Mouse (Mus musculus) small intestine, adult 2 months (tissue): ENCODE measurements around the gene Hsd17b6. TPM values are rescaled to one million over a fixed set of nuclear protein-coding genes. Genes with fewer than 3 reads are reported as not detected.

Source experiments
- H3K27ac ChIP-seq: fragments of 200-500 bp; 2 replicates; pipeline ENCODE4 v1.5.1; 2012; ENCODE audit warnings: low read depth, low read length, control low read depth, inconsistent platforms; ENCODE audit not compliant: insufficient read depth
- H3K27me3 ChIP-seq: fragments of 200-500 bp; 2 replicates; pipeline ENCODE4 v1.6.1; 2012; ENCODE audit warnings: mild to moderate bottlenecking, moderate library complexity, low read length, inconsistent platforms; ENCODE audit not compliant: control insufficient read depth, insufficient read depth
- H3K36me3 ChIP-seq: fragments of 200-500 bp; 2 replicates; pipeline ENCODE4 v1.6.1; 2012; ENCODE audit warnings: mild to moderate bottlenecking, low read length, control low read depth, inconsistent platforms; ENCODE audit not compliant: control insufficient read depth, insufficient read depth
- H3K4me1 ChIP-seq: fragments of 200-500 bp; 2 replicates; pipeline ENCODE4 v1.6.1; 2012; ENCODE audit warnings: low read length, inconsistent platforms, mixed read lengths; ENCODE audit not compliant: control insufficient read depth, insufficient read depth, insufficient read length
- H3K4me3 ChIP-seq: fragments of 200-500 bp; 2 replicates; pipeline ENCODE4 v1.5.1; 2012; ENCODE audit warnings: low read depth, mild to moderate bottlenecking, control low read depth, inconsistent platforms, low read length, moderate library complexity
- CTCF ChIP-seq: fragments of 200-500 bp; IDR thresholded peaks from 2 replicates; pipeline ENCODE4 v1.5.1; 2012; ENCODE audit warnings: low read depth, mild to moderate bottlenecking, control low read depth, inconsistent platforms, low read length, moderate library complexity, mixed read lengths; ENCODE audit not compliant: insufficient replicate concordance, insufficient read length; ENCODE audit errors: extremely low read depth
- POLR2A ChIP-seq: fragments of 200-500 bp; IDR thresholded peaks from 2 replicates; pipeline ENCODE4 v1.6.1; 2012; ENCODE audit warnings: low read depth, mild to moderate bottlenecking, control low read depth, inconsistent platforms, low read length, moderate library complexity
- WGBS: fragments of 180-500 bp; shearing (Covaris S2); methylation state at CpG from one replicate; pipeline ENCODE4 v1.1.7; 2018; 5-methylcytosine and 5-hydroxymethylcytosine counted together
- polyA plus RNA-seq: library from polyadenylated mRNA; depleted of rRNA; stranded (reverse); fragments of >200 nt; gene quantifications from 2 replicates; pipeline ENCODE4 v1.2.3, GENCODE M21; 2012

Gene Hsd17b6
- polyA plus RNA-seq, 1 experiment = 46.2 TPM

- peaks cover 12% of the 10 kb centered on the region; the same call in 1 of the 2 replicates for H3K4me1 ChIP-seq
- H3K27me3 ChIP-seq = no peaks in the 10 kb centered on the region
- peak overlapping the region; percentile 92 for H3K27ac ChIP-seq
- H3K36me3 ChIP-seq = no peaks in the 10 kb centered on the region
- 28% methylated on average over 8 of the region's 8 CpGs for WGBS
- no peak for TF ChIP-seq POLR2A
- TF ChIP-seq CTCF = no peak
- H3K4me3 ChIP-seq = no peak overlapping the region
These were observed 1.9 kb downstream of the Hsd17b6 start for GRCm38 (mm10) chr10:128005479-128005878.

- H3K4me3 ChIP-seq = no peak overlapping the region
- H3K36me3 ChIP-seq = no peaks in the 10 kb centered on the region
- TF ChIP-seq CTCF = no peak
- no peak for TF ChIP-seq POLR2A
- WGBS = 34% methylated on average over 10 of the region's 10 CpGs
- peak overlapping the region; percentile 85 for H3K27ac ChIP-seq
- no peaks in the 10 kb centered on the region for H3K27me3 ChIP-seq
- peaks cover 12% of the 10 kb centered on the region; the same call in 1 of the 2 replicates for H3K4me1 ChIP-seq
These were observed 2.5 kb downstream of the Hsd17b6 start for GRCm38 (mm10) chr10:128004918-128005317.

GRCm38 (mm10) chr10:128003281-128003801, 4.1 kb downstream of the Hsd17b6 start:
- Histone ChIP-seq H3K4me3 (no peak overlapping the region), H3K4me1 (peaks cover 12% of the 10 kb centered on the region; the same call in 1 of the 2 replicates), H3K27ac (peak overlapping the region; percentile 52), H3K36me3 (0 out of 2 replicates have a peak, but pooled peaks cover under 1% of the 10 kb centered on the region), H3K27me3 (no peaks in the 10 kb centered on the region)
- 29% methylated on average over 3 of the region's 3 CpGs for WGBS
- TF ChIP-seq POLR2A = no peak
- no peak for TF ChIP-seq CTCF

GRCm38 (mm10) chr10:127998260-127998659, 9.2 kb downstream of the Hsd17b6 start:
- Histone ChIP-seq H3K27ac (peak overlapping the region; percentile 98; the same call in 1 of the 2 replicates), H3K4me1 (peaks cover 2% of the 10 kb centered on the region; the same call in 1 of the 2 replicates), H3K27me3 (no peaks in the 10 kb centered on the region), H3K36me3 (peaks cover 5% of the 10 kb centered on the region; the same call in 1 of the 2 replicates), H3K4me3 (no peak overlapping the region)
- TF ChIP-seq CTCF = peak; percentile 50; the same call in 1 of the 2 replicates
- no peak for TF ChIP-seq POLR2A
- 97% methylated on average over 1 of the region's 1 CpGs for WGBS

- 40% methylated on average over 3 of the region's 3 CpGs for WGBS
- Histone ChIP-seq H3K27ac (peak overlapping the region; percentile 98), H3K27me3 (no peaks in the 10 kb centered on the region), H3K4me1 (peaks cover under 1% of the 10 kb centered on the region; the same call in 1 of the 2 replicates), H3K4me3 (no peak overlapping the region), H3K36me3 (peaks cover 5% of the 10 kb centered on the region; the same call in 1 of the 2 replicates)
- no peak for TF ChIP-seq CTCF
- no peak for TF ChIP-seq POLR2A
These were observed 10.7 kb downstream of the Hsd17b6 start for GRCm38 (mm10) chr10:127996690-127997089.

GRCm38 (mm10) chr10:127985601-127986000, 21.8 kb downstream of the Hsd17b6 start:
- H3K4me1 ChIP-seq = no peaks in the 10 kb centered on the region
- 93% methylated on average over 8 of the region's 8 CpGs for WGBS
- H3K36me3 ChIP-seq = no peaks in the 10 kb centered on the region

GRCm38 (mm10) chr10:127984650-127985049, 22.8 kb downstream of the Hsd17b6 start:
- Histone ChIP-seq H3K36me3 (no peaks in the 10 kb centered on the region), H3K27me3 (no peaks in the 10 kb centered on the region), H3K4me3 (no peak overlapping the region), H3K27ac (no peak overlapping the region), H3K4me1 (no peaks in the 10 kb centered on the region)
- 52% methylated on average over 5 of the region's 5 CpGs for WGBS
- TF ChIP-seq POLR2A = no peak
- no peak for TF ChIP-seq CTCF

More at GRCm38 (mm10) chr10:127985601-127986000, 21.8 kb downstream of the Hsd17b6 start:
- Histone ChIP-seq H3K27me3 (no peaks in the 10 kb centered on the region), H3K27ac (no peak overlapping the region), H3K4me3 (no peak overlapping the region)
- TF ChIP-seq CTCF (no peak), POLR2A (no peak)
